ENCODE assay signal across 29 mouse cellular contexts in genomic region chr12:85427802-85428201, GRCm38 (mm10). TPM values are rescaled to one million over a fixed set of nuclear protein-coding genes. Genes with fewer than 3 reads are reported as not detected.
DNase-seq lines count a peak whose midpoint lies in the region; ATAC-seq and TF ChIP-seq lines count a peak whose summit lies in the region.
"Had no signal": no experiment of that assay in that cellular context is flagged by ENCODE, and none has a peak within 500 bp of the region (broad histone marks: within the 10 kb centered on the region; RNA-seq: fewer than 3 reads in every experiment).

No protein-coding gene starts in this region.

- no peaks in the 10 kb centered on the region; a peak in 1 of 4 replicates for H3K27me3 ChIP-seq in MEL (ENCODE audit: control insufficient read depth in 1 of 2, insufficient read depth in 2 of 2, low read length in 2 of 2)
- H3K27me3 ChIP-seq in splenic B cell, adult 2 months (ENCODE audit: control insufficient read depth, insufficient read depth, low read length, poor library complexity, severe bottlenecking), result no peaks in the 10 kb centered on the region
- H3K27me3 ChIP-seq: embryonic facial prominence, embryonic 15.5 days; forebrain, embryonic 12.5 days; heart, embryonic 15.5 days; kidney, embryonic 15.5 days; neural tube, embryonic 13.5 days had no signal

- no peaks in the 10 kb centered on the region for H3K9me3 ChIP-seq in MEL (replicated peaks; ENCODE audit: insufficient read depth, low read length)
- H3K9me3 ChIP-seq: embryonic facial prominence, embryonic 10.5 days; embryonic facial prominence, embryonic 15.5 days; forebrain, embryonic 12.5 days; heart, embryonic 15.5 days; hindbrain, embryonic 12.5 days; kidney, embryonic 15.5 days; liver, embryonic 12.5 days; megakaryocyte, embryonic 14.5 days; midbrain, embryonic 12.5 days; neural tube, embryonic 13.5 days had no signal

- no peak for TF ChIP-seq CTCF in MEL (IDR thresholded peaks at IDR 0.05 in 2 of 3, conservative IDR thresholded peaks at IDR 0.05 in 1 of 3; ENCODE audit: control insufficient read depth in 1 of 3, insufficient read depth in 1 of 3, low read depth in 2 of 3, low read length in 3 of 3, poor library complexity in 1 of 3, severe bottlenecking in 1 of 3)

- ATAC-seq in megakaryocyte, adult 5-6 weeks (ENCODE audit: poor library complexity, severe bottlenecking), result peak; percentile 58
- ATAC-seq: forebrain, postnatal 0 days; hindbrain, postnatal 0 days; liver, embryonic 12.5 days; liver, postnatal 0 days had no signal

- no peak for TF ChIP-seq EP300 in MEL (IDR thresholded peaks at IDR 0.05; ENCODE audit: low read depth in 1 of 2, low read length in 2 of 2)

- H3K36me3 ChIP-seq in MEL (ENCODE audit: control insufficient read depth in 1 of 2, insufficient read depth in 2 of 2, low read length in 2 of 2), result no peaks in the 10 kb centered on the region
- H3K36me3 ChIP-seq in splenic B cell, adult 2 months (ENCODE audit: control insufficient read depth, insufficient read depth, low read length, poor library complexity, severe bottlenecking), result no peaks in the 10 kb centered on the region
- H3K36me3 ChIP-seq: embryonic facial prominence, embryonic 10.5 days; embryonic facial prominence, embryonic 15.5 days; forebrain, embryonic 12.5 days; heart, embryonic 15.5 days; hindbrain, embryonic 12.5 days; kidney, embryonic 15.5 days; liver, embryonic 12.5 days; midbrain, embryonic 12.5 days; neural tube, embryonic 13.5 days had no signal

- peak; percentile 14 for DNase-seq in MEL (ENCODE audit: low read depth, low spot score)
- peak; percentile 30 for DNase-seq in induced T-regulatory cell, adult 2 months (ENCODE audit: low read depth)
- DNase-seq in splenic B cell, adult 2 months (ENCODE audit: low read depth, low spot score), result peak; percentile 54
- DNase-seq in lung, postnatal 14 days, result no peak
- DNase-seq in thymus, adult 18-20 months, result no peak
- DNase-seq: adrenal gland, postnatal 25 days; cerebellum, adult 11-12 months; cerebellum, postnatal 10 days; forebrain, postnatal 0 days; gastrocnemius, postnatal 10 days; kidney, adult 18-20 months; kidney, postnatal 25 days; liver, postnatal 0 days; lung, postnatal 10 days; retina, postnatal 1 day; right cerebral cortex, postnatal 25 days had no signal

- no peak overlapping the region for H3K4me3 ChIP-seq in MEL (ENCODE audit: control insufficient read depth in 1 of 2, insufficient read depth in 1 of 2, low read depth in 2 of 2, low read length in 2 of 2)
- H3K4me3 ChIP-seq: embryonic facial prominence, embryonic 10.5 days; embryonic facial prominence, embryonic 15.5 days; forebrain, embryonic 12.5 days; heart, embryonic 15.5 days; hindbrain, embryonic 12.5 days; kidney, embryonic 15.5 days; liver, embryonic 12.5 days; megakaryocyte, embryonic 14.5 days; midbrain, embryonic 12.5 days; myocyte; neural tube, embryonic 13.5 days had no signal

- H3K9ac ChIP-seq in MEL (ENCODE audit: control insufficient read depth, low read depth, low read length, poor library complexity, severe bottlenecking), result no peak overlapping the region
- H3K9ac ChIP-seq: embryonic facial prominence, embryonic 15.5 days; forebrain, embryonic 12.5 days; forebrain, postnatal 0 days; heart, embryonic 15.5 days; hindbrain, embryonic 12.5 days; kidney, embryonic 15.5 days; liver, embryonic 12.5 days; liver, postnatal 0 days; midbrain, embryonic 12.5 days; neural tube, embryonic 13.5 days had no signal

- no peak for TF ChIP-seq POLR2A in MEL (IDR thresholded peaks at IDR 0.05; ENCODE audit: control insufficient read depth in 1 of 2, insufficient read depth in 1 of 2, low read depth in 1 of 2, low read length in 2 of 2, poor library complexity in 1 of 2)

- H3K79me2 ChIP-seq in MEL (ENCODE audit: control insufficient read depth, insufficient read depth, low read length, poor library complexity), result no peaks in the 10 kb centered on the region

- H3K4me1 ChIP-seq in MEL (ENCODE audit: control insufficient read depth in 1 of 2, insufficient read depth in 2 of 2, low read length in 2 of 2), result peaks cover 0 to 4% of the 10 kb centered on the region in 2 experiments; a peak in 2 of 4 replicates
- H3K4me1 ChIP-seq: embryonic facial prominence, embryonic 15.5 days; neural tube, embryonic 13.5 days had no signal

- H3K27ac ChIP-seq in MEL (ENCODE audit: control insufficient read depth, low read depth, low read length), result no peak overlapping the region
- H3K27ac ChIP-seq: embryonic facial prominence, embryonic 10.5 days; embryonic facial prominence, embryonic 15.5 days; forebrain, embryonic 12.5 days; heart, embryonic 15.5 days; hindbrain, embryonic 12.5 days; hindbrain, postnatal 0 days; kidney, embryonic 15.5 days; liver, embryonic 12.5 days; midbrain, embryonic 12.5 days; neural tube, embryonic 13.5 days had no signal

- TF ChIP-seq RAD21 in MEL (IDR thresholded peaks at IDR 0.05; ENCODE audit: low read depth, low read length), result no peak

TF ChIP-seq in MEL, 35 proteins besides CTCF, POLR2A, EP300 and RAD21:
- TF ChIP-seq MAX (IDR thresholded peaks at IDR 0.05; ENCODE audit: low read length), result no peak
- TF ChIP-seq NRF1 (IDR thresholded peaks at IDR 0.05; ENCODE audit: insufficient read depth, low read depth, low read length, poor library complexity, severe bottlenecking), result no peak
- TF ChIP-seq USF2 (IDR thresholded peaks at IDR 0.05; ENCODE audit: borderline replicate concordance in 1 of 2, insufficient read depth in 1 of 2, low read depth in 1 of 2, low read length in 2 of 2), result no peak
- TF ChIP-seq HCFC1 (IDR thresholded peaks at IDR 0.05; ENCODE audit: low read depth, low read length), result no peak
- no peak for TF ChIP-seq MAZ (IDR thresholded peaks at IDR 0.05; ENCODE audit: low read depth, low read length)
- TF ChIP-seq GATA1 (IDR thresholded peaks at IDR 0.05; ENCODE audit: low read depth, low read length), result no peak
- TF ChIP-seq ZC3H11A (IDR thresholded peaks at IDR 0.05; ENCODE audit: low read depth, low read length), result no peak
- no peak for TF ChIP-seq MXI1 (IDR thresholded peaks at IDR 0.05; ENCODE audit: low read depth, low read length)
- TF ChIP-seq CHD2 (IDR thresholded peaks at IDR 0.05; ENCODE audit: low read length), result no peak
- TF ChIP-seq ETS1 (IDR thresholded peaks at IDR 0.05; ENCODE audit: low read depth, low read length), result no peak
- no peak for TF ChIP-seq NELFE (IDR thresholded peaks at IDR 0.05; ENCODE audit: low read depth, low read length)
- TF ChIP-seq USF1 (IDR thresholded peaks at IDR 0.05; ENCODE audit: low read depth, low read length), result no peak
- no peak for TF ChIP-seq TBP (IDR thresholded peaks at IDR 0.05; ENCODE audit: low read depth, low read length)
- no peak for TF ChIP-seq MAFK (IDR thresholded peaks at IDR 0.05; ENCODE audit: borderline replicate concordance, low read depth, low read length)

RNA-seq across cellular contexts. Expression of gene Fos, which starts 45.9 kb away (rescaled TPM):
- 0.56 and 1.4 TPM in 2 replicates for total RNA-seq in MEL (2012; rRNA removed)
- under 1 TPM in 1 of 2 experiments, not detected in 1; 0.81 TPM for polyA plus RNA-seq in MEL (2012; ENCODE audit: insufficient read depth in 1 of 2, insufficient read length in 2 of 2, low read depth in 1 of 2, low replicate concordance in 2 of 2, missing spikeins in 1 of 2)
- 468 and 475 TPM in 2 replicates for total RNA-seq in megakaryocyte, adult 5-6 weeks (2015)
- total RNA-seq in megakaryocyte, adult 5-6 weeks (2017), result 389 and 431 TPM in 2 replicates

RNA-seq across cellular contexts. Expression of gene Tmed10, which starts 53.2 kb away (rescaled TPM):
- total RNA-seq in MEL (2012; rRNA removed), result 60.2 and 61.6 TPM in 2 replicates
- 100 to 1,000 TPM in 1 of 2 experiments, 10 to 100 TPM in 1; 45.7 to 229 TPM for polyA plus RNA-seq in MEL (2012; ENCODE audit: insufficient read depth in 1 of 2, insufficient read length in 2 of 2, low read depth in 1 of 2, low replicate concordance in 2 of 2, missing spikeins in 1 of 2)
- total RNA-seq in megakaryocyte, adult 5-6 weeks (2015), result 297 and 300 TPM in 2 replicates
- total RNA-seq in megakaryocyte, adult 5-6 weeks (2017), result 128 and 157 TPM in 2 replicates

Comparison
In these comparisons a context has a peak if more than half of its experiments do, and no peak if none do; other contexts are left out.
1. DNase-seq: peak in MEL (single experiment), induced T-regulatory cell, adult 2 months (single experiment) and splenic B cell, adult 2 months (single experiment); none in lung, postnatal 14 days (single experiment) and thymus, adult 18-20 months (0 of 2).
2. RNA of gene Fos, which starts 45.9 kb away (total RNA-seq): 389 to 475 TPM in megakaryocyte, adult 5-6 weeks; 0.56 to 1.4 TPM in MEL; every median in the first group is over 100 times any median in the second.